Mouse (Mus musculus): Measurements from ENCODE around the gene Prrg2. TPM values are rescaled to one million over a fixed set of nuclear protein-coding genes. Genes with fewer than 3 reads are reported as not detected.

The Prrg2 gene
- polyA plus RNA-seq, 1 experiment: 40.5 TPM

DNA sequence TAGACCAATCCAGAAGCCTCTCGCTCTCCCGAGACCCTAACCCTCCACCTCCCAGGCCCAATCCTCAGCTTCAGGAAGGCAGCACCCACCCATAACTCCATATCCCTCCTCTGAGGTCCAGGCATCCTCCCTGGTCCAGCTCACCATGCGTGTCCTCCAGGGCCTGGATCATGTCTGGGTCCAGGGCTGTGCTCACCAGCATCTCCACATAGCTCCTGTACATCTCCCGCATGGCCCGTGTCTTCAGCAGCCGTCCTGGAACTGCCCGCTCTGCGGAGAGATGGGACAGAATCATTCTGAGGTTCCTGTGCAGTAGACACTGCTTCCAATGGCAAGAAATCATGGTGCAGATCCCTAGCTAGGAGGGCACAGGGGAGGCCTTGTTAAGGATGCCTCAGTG is 31.6 kb downstream of the Prrg2 start:
- Histone ChIP-seq H3K4me1 (replicated peaks; ENCODE audit: control insufficient read depth, insufficient read depth, low read length) (no peaks in the 10 kb centered on the region), H3K4me3 (ENCODE audit: control insufficient read depth, insufficient read depth, low read length) (no peak overlapping the region), H3K36me3 (ENCODE audit: control insufficient read depth, insufficient read depth, low read length) (peaks cover 72% of the 10 kb centered on the region), H3K27me3 (ENCODE audit: control insufficient read depth, insufficient read depth, low read length) (no peaks in the 10 kb centered on the region), H3K27ac (ENCODE audit: control insufficient read depth, insufficient read depth, low read length) (no peak overlapping the region)
- TF ChIP-seq CTCF (IDR thresholded peaks at IDR 0.05; ENCODE audit: borderline replicate concordance, control insufficient read depth, extremely low read depth, insufficient read depth, low read length, poor library complexity) (no peak), POLR2A (IDR thresholded peaks at IDR 0.05; ENCODE audit: control insufficient read depth, extremely low read depth, insufficient read depth, low read length, poor library complexity) (no peak)
- no peak for DNase-seq
- WGBS: 98% methylated on average over 8 of the region's 8 CpGs

GRCm38 (mm10) chr7:45029995-45030394 is 32.5 kb downstream of the Prrg2 start:
- no peak for TF ChIP-seq CTCF (IDR thresholded peaks at IDR 0.05; ENCODE audit: borderline replicate concordance, control insufficient read depth, extremely low read depth, insufficient read depth, low read length, poor library complexity)
- H3K36me3 ChIP-seq (ENCODE audit: control insufficient read depth, insufficient read depth, low read length): peaks cover 64% of the 10 kb centered on the region
- no peaks in the 10 kb centered on the region for H3K27me3 ChIP-seq (ENCODE audit: control insufficient read depth, insufficient read depth, low read length)
- no peak for DNase-seq
- no peaks in the 10 kb centered on the region for H3K4me1 ChIP-seq (replicated peaks; ENCODE audit: control insufficient read depth, insufficient read depth, low read length)
- WGBS: 97% methylated on average over 6 of the region's 6 CpGs
- H3K4me3 ChIP-seq (ENCODE audit: control insufficient read depth, insufficient read depth, low read length): no peak overlapping the region
- H3K27ac ChIP-seq (ENCODE audit: control insufficient read depth, insufficient read depth, low read length): no peak overlapping the region

GRCm38 (mm10) chr7:45028351-45028750 is 34.1 kb downstream of the Prrg2 start:
- no peaks in the 10 kb centered on the region for H3K27me3 ChIP-seq (ENCODE audit: control insufficient read depth, insufficient read depth, low read length)
- no peak overlapping the region for H3K4me3 ChIP-seq (ENCODE audit: control insufficient read depth, insufficient read depth, low read length)
- TF ChIP-seq CTCF (IDR thresholded peaks at IDR 0.05; ENCODE audit: borderline replicate concordance, control insufficient read depth, extremely low read depth, insufficient read depth, low read length, poor library complexity) (no peak), POLR2A (IDR thresholded peaks at IDR 0.05; ENCODE audit: control insufficient read depth, extremely low read depth, insufficient read depth, low read length, poor library complexity) (no peak)
- DNase-seq: no peak
- H3K4me1 ChIP-seq (replicated peaks; ENCODE audit: control insufficient read depth, insufficient read depth, low read length): no peaks in the 10 kb centered on the region
- H3K36me3 ChIP-seq (ENCODE audit: control insufficient read depth, insufficient read depth, low read length): peaks cover 49% of the 10 kb centered on the region
- WGBS: 95% methylated on average over 11 of the region's 11 CpGs
- H3K27ac ChIP-seq (ENCODE audit: control insufficient read depth, insufficient read depth, low read length): no peak overlapping the region

DNA sequence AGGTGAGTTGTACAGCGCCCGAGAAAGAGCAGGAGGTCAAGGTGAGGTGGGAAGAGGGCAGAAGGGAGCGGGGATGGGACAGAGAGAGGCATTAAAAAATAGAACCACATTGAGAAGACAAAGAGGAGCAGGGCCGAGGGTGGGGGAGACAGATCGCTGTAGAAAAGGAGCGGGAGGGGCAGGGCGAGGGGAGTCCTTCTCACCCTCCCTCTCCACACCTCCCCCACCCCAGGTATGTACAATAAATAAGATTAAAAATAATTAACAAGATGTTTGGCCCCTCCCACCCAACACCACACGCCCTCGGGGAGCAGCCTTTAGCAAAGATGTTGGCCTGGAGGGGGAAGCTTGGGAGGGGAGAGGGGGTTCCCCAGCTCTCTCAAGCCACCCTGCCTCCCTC is 34.7 kb downstream of the Prrg2 start:
- Histone ChIP-seq H3K36me3 (ENCODE audit: control insufficient read depth, insufficient read depth, low read length) (peaks cover 43% of the 10 kb centered on the region), H3K27ac (ENCODE audit: control insufficient read depth, insufficient read depth, low read length) (no peak overlapping the region), H3K4me1 (replicated peaks; ENCODE audit: control insufficient read depth, insufficient read depth, low read length) (no peaks in the 10 kb centered on the region), H3K27me3 (ENCODE audit: control insufficient read depth, insufficient read depth, low read length) (no peaks in the 10 kb centered on the region), H3K4me3 (ENCODE audit: control insufficient read depth, insufficient read depth, low read length) (no peak overlapping the region)
- TF ChIP-seq CTCF (IDR thresholded peaks at IDR 0.05; ENCODE audit: borderline replicate concordance, control insufficient read depth, extremely low read depth, insufficient read depth, low read length, poor library complexity) (no peak), POLR2A (IDR thresholded peaks at IDR 0.05; ENCODE audit: control insufficient read depth, extremely low read depth, insufficient read depth, low read length, poor library complexity) (no peak)
- 98% methylated on average over 9 of the region's 9 CpGs for WGBS
- no peak for DNase-seq

DNA sequence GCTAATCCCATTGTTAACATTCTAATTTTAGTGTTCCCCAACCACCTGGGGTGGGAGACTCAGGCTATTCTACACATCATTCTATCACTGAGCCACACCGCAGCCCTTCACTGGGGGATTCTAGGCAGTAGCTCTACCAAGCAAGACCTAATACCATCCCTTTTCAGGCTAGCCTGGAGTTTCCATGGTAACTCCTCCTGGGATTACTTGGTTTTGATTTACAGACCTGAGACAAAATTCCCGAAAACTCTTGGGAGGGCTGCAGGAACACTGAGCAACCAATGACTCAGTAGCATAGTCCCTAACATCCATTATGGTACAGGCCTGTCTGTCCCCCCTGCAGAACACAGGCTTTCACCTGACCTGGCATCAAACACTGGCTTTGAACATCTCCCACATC is 36.2 kb downstream of the Prrg2 start:
- 94% methylated on average over 2 of the region's 2 CpGs for WGBS

DNA sequence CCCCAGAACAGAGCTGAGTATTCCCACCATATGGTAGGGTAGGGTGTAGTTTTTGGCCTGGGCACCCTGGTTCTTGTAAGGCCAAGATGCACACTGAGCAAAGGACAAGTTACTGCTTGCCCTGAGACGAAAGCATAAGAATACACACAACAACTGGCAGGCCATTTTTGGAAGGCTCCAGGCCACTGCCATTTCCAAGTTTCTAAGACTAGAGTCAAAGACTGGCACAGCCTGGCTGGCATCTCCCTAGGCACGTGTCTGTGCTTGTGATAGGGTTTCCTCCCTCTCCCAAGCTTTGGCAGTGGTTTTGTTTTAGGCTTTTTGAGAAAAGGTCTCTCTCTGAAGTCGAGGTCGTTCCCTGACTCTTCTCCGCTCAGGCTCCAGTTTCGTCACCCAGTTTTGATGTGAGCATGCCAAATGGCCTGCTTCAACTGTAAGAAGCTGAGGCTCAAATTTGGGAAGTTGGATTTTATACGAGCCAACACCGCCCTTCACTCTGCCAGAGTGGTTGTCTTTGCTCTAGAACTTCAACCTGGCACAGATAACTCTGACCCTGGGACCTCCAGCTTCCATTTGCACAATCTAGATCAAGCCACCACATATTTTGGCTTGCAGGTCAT is 36.8 kb downstream of the Prrg2 start:
- DNase-seq: no peak
- H3K27ac ChIP-seq (ENCODE audit: control insufficient read depth, insufficient read depth, low read length): no peak overlapping the region
- H3K36me3 ChIP-seq (ENCODE audit: control insufficient read depth, insufficient read depth, low read length): peaks cover 28% of the 10 kb centered on the region
- H3K4me1 ChIP-seq (replicated peaks; ENCODE audit: control insufficient read depth, insufficient read depth, low read length): no peaks in the 10 kb centered on the region
- no peak for TF ChIP-seq CTCF (IDR thresholded peaks at IDR 0.05; ENCODE audit: borderline replicate concordance, control insufficient read depth, extremely low read depth, insufficient read depth, low read length, poor library complexity)
- no peak for TF ChIP-seq POLR2A (IDR thresholded peaks at IDR 0.05; ENCODE audit: control insufficient read depth, extremely low read depth, insufficient read depth, low read length, poor library complexity)
- no peaks in the 10 kb centered on the region for H3K27me3 ChIP-seq (ENCODE audit: control insufficient read depth, insufficient read depth, low read length)
- H3K4me3 ChIP-seq (ENCODE audit: control insufficient read depth, insufficient read depth, low read length): no peak overlapping the region
- WGBS: 79% methylated on average over 8 of the region's 8 CpGs

More for the DNA sequence above, 36.2 kb downstream of the Prrg2 start:
- Histone ChIP-seq H3K4me3 (ENCODE audit: control insufficient read depth, insufficient read depth, low read length) (no peak overlapping the region), H3K27me3 (ENCODE audit: control insufficient read depth, insufficient read depth, low read length) (no peaks in the 10 kb centered on the region), H3K27ac (ENCODE audit: control insufficient read depth, insufficient read depth, low read length) (no peak overlapping the region), H3K36me3 (ENCODE audit: control insufficient read depth, insufficient read depth, low read length) (peaks cover 34% of the 10 kb centered on the region), H3K4me1 (replicated peaks; ENCODE audit: control insufficient read depth, insufficient read depth, low read length) (no peaks in the 10 kb centered on the region)
- TF ChIP-seq CTCF (IDR thresholded peaks at IDR 0.05; ENCODE audit: borderline replicate concordance, control insufficient read depth, extremely low read depth, insufficient read depth, low read length, poor library complexity): no peak
- TF ChIP-seq POLR2A (IDR thresholded peaks at IDR 0.05; ENCODE audit: control insufficient read depth, extremely low read depth, insufficient read depth, low read length, poor library complexity): no peak
- DNase-seq: no peak

All from thymus, adult 2 months (tissue).